Mouse (Mus musculus): ENCODE data around the gene Igf2r. TPM values are rescaled to one million over a fixed set of nuclear protein-coding genes. Genes with fewer than 3 reads are reported as not detected.
A peak's percentile ranks its signal among the peaks of the same experiment; 100 is the strongest.

The Igf2r gene
- total RNA-seq, 2 experiments from 2014 or later = 29.0 to 30.9 TPM

DNA sequence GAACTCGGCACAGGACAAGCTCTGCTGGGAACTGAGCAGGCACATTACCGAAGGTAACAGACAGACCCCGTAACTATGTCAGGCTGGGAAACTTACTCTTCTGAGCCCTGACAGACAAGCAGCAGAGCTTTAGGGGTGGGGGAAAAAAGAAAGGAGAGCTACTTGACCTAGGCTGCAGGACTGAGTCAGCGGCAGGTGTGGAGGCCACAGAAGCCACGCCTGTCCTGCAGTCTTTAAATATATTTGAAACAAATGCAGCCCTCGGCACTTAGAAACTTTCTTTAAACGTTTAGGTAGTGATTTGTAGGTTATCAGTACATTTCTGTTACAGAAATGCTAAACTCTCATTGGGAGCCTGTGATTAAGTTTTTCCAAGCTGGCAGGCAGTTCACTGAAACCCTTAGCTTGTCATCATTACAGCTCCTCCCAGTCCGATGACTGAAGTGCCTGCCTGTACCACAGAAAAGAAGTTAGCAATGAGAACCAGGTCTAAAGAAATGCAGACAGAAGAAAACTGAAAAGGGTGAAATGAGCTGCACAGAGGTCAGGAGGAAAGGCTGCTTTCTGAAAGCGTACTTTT is 18.8 kb downstream of the Igf2r start:
- DNase-seq = no peak

DNA sequence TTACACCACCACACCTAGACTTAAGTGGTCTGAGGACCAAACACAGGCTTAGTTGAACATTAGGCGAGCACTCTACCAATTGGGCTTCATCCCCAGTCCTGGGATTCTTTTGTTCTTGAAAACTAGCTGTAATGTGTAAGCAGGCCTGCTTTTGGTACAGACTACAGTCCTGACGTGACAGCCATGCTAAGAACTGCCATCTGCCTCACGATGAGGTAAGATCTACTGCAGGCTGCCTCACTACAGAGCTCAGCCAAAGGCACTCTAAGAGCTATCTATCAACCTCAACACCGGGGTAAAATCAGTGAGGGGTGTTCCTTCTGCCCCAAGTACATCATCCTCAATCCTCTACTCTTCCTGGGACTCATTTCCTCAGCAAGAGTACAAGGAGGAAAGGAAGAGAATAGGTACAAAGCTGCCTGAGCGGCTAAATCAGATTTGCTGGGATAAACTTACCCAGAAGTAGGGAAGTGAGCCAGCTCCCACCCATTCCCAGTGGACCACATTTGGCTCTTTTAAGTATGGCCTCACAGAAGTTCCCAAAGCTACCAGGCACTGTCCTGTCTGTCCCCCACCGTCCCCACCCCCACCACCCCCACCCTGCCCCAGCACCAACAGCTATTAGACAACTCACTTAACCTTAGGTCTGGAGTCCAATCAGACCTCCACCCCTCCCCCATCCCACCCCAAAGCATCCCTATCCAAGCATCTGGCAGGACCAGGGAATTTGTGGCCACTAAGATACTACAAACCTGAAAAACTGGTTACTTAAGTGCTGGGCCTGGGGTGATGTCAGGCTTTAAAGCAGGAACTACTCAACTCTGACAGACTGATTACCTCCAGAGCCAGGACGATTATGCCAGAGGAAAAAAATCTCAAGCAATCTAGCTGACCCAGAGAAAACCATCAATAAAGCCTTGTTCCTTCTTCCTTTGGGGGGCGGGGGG is 19.8 kb downstream of the Igf2r start:
- DNase-seq = peak in 1 of 2 experiments; percentile 17

DNA sequence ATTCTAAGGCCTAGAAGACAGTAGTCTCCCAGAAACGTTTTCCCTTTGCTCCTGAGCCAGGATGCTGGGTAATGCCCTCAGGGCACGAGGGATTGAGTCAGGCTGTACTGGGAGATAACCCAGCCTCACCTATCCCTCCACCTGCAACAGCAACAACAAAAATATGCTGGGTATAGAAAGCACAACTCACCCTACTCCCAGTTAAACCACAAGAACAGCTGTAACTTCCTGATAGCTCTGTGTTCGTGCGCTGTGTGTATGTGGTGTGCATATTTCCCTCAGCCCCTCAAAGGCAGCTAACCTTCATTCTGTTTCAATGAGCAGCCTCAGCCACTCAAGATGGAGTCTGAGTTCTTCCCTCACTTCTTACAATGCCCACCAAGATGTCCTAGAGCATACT is 23.7 kb downstream of the Igf2r start:
- no peak for DNase-seq

DNA sequence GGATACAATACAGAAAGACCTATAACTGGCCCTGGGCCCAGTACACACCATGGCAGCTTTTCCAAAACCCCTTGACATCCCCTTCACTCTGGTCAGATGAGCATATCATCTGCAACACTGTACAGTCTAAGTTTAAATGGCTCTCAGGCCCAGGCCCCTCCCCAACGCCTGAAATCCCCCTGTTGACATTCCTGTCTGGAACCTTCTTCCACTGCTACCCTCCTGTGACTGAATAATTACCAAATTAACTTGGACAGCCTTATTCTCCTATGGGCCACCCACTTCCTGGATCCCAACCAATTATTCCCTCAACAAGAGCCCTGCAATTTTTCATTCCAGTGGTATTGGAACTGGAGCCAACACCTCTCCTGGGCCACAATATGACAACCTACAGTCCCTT is 25.4 kb downstream of the Igf2r start:
- no peak for DNase-seq

DNA sequence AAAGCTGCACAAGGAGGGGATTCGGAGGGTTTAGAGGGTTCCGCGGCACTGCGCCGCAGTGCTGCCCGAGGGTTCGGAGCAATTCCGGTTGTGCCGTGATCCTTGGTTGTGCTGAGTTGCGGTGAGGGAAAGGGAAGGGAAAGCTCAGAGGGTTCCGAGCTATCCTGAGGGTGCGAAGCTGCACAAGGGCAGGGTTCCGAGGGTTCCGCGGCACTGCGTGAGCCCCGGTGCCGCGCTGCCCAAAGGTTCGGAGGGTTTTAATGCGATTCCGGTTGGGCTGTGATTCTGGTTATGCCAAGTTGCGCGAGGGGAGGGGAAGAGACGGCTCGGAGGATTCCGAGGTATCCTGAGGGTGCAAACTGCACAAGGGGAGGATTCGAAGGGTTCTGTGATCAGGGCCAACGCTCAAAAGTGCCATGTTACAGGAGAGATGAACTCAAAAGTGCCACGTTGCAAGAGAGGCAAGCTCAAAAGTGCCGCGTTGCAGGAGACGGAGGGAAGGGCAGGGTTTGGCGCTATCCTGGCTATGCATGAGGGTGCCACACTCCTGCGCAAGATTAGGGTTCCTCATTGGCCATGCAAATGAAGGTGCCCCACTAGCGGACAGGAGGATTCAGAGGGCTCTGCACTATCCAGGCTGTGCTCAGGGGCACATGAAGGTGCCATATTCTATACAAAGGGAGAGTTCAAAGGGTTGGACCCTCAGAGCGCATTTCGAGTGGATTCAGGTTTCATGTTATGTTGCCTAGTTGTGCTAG is 27.1 kb downstream of the Igf2r start:
- no peak for DNase-seq

DNA sequence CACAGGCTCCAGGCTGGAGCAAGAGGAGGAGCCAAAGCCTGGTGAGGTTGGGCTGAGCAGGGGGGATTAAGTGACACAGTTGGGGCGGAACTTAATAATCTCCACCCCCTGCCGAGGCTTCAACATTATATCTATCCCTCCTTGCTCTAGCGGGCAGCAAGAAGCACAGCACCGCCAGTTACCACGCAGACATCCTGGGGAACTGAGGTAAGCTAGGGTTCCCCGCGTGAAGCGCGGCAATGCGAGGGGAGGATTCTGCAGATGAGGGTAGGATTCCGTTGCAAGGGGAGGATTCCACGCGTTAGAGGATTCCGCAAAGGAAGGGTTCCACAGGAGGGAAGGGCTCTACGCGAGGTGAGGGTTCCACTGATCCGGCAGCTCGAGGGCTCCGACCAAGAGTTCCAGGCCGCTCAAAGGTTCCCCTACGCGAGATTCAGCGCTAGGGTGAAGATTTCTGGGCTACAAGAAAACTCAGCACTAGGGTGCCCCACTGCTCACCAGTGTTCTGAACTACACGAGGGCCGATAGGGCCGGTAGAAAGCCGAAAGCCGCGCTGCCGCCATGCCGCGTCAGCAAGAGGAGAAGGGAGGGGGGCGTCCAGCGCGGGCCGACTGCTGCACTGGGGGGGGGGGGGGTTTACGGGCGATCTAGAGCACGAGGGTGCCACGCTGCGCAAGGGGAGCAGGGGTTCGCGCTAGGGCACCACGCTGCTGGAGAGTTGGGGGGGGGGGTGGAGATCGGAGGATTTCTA is 28.1 kb downstream of the Igf2r start:
- peak in 1 of 2 experiments; percentile 35 for DNase-seq

DNA sequence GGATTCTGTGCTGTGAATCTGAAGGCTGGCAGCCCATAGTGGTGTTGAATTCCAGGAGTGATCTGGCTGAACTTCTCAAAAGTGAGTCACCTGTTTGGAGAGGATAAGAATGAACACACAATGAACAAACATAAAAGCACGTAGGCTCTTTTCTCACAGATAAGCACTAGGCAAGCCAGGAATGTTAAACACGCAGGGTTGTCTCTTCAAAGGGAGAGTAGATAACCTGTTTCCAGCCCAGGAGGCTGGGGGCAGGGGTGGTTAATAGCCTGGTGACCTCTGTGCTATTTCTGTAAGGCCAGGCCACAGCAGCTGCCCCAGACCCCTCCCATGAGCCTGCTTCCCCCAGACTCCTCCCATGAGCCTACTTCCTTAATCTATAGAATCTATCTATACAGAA is 29.1 kb downstream of the Igf2r start:
- DNase-seq = no peak

DNA sequence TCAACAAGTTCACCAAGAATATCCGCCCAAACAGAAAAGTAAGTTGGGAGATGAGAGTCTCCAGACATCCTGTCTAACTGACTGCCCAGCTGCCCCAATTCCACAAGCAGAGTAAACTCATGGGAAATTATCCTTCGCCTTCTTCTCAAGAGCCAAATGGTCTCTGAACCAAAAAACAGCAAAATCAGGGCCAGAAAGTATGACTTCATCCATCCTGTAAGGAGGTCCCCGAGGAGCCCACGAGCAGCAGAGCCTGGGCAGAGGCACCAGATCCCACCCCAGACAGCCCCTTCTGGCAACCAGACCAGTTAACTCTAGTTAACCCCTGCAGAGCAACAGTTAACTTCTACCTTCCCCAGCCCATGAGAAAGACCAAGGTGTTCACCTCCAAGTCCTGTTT is 29.9 kb downstream of the Igf2r start:
- DNase-seq = no peak

DNA sequence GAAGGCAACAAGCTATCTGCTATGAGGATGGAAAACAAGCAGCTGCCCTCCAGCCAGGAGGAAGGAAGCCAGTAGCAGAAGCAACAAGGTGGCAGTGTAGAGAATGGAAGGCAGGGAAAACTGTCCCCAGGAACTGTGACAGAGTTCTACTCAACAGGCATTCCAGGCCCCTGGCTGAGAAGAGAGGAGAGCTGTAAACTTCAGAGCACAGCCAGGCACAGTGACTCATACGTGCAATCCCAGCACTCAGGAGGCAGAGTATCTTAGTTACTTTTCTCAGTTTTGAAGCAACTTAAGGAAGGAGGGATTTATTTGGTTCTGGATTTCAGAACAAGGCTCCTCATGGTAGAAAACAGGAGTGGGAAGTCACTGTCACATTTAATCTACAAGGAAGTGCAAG is 31.5 kb downstream of the Igf2r start:
- DNase-seq = no peak

DNA sequence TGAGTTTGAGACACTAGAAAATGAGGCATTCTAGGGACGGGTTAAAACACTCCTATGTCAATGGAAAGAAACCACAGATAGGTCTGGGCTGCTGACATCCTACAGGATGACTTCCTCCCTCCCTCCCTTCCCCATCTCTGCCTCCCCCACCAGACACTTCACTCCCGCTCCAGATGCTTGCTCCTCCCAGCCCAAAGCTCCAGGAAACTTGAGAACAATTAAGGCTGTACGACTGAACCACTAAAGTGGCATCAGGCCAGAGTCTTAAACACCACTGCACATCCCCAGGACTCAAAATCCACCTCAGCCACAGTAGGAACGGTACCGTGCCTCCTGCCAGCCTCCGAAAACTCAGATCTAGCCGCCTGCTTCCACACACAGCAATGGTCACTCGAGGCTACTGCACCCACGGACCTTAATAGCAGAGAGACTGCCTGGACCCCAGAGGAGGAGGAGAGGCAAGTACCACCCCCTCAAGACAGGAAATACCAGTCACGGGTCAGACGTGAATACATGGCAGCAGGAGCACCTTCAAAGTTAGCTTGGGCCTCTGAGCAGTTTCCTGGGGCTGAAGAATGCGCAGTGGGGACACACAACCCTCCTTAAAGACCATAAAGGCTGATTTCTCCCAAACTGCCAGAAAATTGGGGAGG is 35.1 kb downstream of the Igf2r start:
- no peak for DNase-seq

DNA sequence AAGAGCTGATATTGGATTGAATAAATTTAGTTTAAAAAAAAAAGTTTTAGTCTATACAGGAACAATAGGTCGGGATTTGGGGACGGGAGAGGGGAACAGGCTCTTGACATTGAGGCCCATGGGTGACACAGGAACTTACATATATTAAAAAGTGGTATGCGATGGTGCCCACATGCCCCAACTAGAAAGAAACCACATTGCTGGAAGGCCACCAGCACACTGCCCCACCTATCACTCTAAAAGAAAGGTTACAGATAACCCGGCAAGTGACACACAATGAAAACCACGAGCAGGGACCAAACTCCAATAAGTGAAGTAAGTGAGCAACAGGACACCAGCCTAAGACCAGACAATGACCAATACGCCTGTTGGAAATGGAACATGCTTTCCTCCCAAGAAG is 36.3 kb downstream of the Igf2r start:
- DNase-seq = no peak

DNA sequence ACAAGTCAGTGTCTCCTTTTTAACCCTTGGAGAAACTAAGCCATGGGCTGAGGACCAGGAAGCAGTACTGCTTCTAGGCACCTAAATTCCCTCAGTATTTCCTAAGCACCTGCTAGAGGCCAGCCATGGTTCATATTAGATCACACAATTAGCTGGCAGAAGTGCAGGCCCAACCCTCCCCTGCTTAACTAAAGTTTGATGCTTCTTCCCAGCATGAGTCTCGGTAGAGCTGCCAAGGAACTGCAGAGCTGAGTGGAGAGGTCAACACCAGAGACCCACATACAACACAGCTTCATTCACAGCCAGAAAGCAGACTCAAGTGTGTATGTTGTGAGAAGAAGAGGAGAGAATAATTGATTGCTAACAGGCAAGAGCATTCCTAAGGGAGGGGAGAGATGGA is 40.9 kb downstream of the Igf2r start:
- no peak for DNase-seq

DNA sequence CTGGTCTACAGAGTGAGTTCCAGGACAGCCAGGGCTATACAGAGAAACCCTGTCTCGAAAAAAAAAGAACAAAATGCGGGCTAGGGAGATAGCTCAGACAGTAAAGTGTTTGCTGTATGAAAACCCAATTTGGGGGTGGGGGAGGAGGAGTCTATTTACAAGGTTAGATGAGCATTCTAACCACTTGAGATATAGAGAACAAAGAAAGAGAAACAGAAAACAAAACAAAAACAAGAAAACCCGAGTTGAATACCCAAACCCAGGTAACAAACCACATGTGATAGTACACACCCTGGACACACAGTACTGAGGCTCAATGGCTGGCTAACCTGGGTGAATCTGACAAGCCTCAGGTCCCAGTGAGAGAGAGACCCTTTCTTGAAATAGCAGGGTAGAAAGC is 41.7 kb downstream of the Igf2r start:
- DNase-seq = no peak

DNA sequence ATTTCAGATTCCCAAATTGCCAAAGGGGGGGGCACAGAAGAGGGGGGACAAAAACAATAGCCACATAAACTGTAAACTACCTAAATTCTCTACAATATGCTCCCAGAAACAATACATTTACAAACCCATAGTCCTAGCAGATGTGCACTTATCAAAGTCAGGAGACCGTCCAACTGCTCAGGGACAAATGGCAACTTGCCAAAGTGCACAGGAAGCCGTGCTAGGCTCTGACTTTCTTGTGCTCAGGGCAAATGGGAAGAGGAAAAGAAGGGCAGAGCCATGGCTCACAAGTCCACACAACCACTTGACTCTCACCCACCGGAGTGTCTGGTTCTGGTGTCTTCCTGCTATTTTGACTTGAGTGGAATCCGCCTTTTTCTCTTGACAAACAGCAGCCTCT is 43.6 kb downstream of the Igf2r start:
- no peak for DNase-seq

DNA sequence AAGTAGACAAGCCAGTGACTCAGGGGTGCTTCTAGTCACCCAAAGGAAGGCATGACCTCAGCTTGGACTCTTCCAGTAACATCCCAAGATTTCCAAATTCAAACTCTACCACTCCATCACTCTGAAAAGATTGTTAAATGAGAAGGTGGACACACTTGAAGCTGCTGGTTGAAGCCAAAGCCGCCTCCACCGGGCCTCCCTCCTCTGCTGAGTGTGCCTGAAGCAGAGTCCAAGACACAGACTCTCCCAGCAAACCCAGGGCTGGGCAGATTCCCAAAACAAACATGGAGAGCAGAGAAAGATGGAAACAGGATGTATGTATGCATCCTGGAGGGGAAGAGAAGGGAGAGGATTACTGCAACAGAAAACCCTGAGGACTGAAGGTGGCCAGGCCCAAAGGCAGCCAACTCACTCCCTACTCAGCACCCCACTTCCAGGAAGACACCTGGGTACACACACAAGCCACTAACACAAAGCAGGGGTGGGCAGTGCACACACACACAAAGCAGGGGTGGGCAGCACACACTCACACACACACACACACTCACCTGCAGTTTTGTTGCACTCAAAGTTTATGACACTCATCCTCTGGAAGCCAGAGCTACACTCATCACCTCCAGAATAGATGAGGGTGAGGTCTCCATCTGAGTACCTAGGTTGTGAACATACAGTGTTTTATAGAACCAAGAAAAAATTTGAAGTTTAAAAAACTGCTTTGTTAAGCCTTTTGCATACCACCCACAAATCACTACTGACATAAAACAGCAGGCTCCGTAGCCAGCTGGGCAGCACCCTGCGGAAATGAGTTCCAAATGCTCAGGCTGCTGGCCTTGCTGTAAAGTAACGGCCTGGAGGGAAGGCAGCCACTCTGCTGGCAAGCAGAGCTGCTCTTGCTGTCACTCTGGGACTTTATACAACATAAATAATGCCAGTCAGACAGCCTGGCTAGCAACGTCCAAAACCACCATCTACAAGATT is 44.4 kb downstream of the Igf2r start:
- peak in 1 of 2 experiments; percentile 19 for DNase-seq

DNA sequence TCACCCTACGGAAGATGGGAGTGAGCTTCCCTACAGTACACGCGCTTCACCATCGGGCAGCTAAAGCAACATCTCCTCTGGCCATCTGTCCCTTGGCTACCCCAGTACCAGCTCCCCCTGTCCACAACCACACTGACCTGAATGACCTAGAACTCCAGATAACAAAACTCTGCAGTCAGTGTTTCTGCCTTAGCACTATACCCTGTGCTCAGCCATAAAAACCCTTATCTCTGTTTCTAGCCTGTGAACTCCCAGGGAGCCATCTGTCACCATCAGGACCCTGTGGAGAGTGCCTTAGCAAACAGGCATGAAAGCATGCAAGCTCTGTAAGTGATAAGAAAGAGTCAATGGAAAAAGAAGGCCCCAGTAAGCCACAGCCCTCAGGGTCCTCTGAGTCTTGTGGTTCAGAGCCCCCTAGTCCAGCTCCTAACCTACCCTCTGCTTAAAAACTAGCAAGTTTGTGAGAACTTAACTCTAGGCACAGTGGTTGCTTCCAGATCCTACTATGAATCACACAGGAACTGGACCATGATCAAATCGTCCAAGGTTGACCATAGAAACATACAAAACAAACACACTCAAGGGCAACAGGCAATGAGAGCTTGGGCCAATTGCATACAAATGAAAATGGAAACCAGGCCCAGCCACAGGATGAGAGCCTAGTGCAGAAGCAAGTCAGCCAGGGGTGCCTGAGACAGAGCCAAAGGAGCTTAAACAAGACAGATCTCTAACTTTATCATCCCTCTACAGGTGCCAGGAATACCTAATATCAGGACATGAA is 45.3 kb downstream of the Igf2r start:
- DNase-seq = no peak

DNA sequence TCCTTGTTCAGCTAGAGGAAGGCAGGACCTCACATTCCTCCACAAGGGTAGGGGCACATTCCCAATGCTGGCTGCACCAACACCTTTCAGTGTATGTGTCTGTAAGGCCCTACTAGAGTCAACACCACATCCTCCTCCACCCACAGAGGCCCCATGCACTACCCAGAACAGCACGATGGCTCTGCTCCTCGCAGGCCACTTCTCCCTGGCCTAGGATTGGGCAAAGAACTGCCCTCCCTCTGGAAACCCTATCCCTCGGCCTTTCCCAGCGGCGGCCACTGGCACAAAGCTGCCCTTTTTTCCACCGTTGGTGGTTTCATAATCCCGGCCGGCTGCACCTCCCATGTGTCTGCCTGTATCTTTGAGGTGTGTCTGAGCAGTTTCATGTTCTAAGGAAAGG is 46.8 kb downstream of the Igf2r start:
- no peak for DNase-seq

DNA sequence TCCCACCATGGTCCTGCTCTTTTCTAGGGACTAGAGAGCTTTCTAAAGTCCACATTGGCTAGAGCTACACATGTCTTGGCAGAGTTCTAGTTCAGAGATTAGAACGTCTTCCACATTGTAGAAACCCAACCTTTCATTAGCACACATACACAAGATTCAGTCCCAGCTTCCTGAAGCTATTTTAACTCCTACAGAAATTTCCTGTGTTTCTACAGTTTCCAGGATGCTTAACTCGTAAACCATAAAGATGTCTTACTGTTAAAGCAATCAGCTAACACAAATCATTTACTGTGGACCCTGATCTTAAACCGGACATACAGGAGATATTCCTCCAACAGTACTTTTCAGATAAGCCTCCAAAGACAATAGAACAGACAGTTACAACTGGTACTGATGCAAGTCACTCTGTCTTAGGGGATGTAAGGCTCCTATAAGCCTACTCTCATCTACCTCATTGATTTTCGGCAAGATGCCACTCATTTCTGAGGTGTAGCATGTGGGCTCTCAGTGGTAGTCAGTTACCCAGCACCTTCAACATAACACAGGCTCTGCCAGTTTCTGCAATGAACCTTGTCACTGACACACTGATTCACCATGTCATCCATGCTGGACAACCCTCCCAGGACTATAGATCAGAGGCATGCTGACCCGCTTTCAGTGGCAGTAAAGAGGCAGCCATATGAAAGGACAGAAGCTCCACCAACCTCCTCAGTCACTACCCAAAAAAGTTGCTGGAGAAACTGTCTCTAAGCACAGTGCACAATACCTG is 48.2 kb downstream of the Igf2r start:
- DNase-seq = no peak

DNA sequence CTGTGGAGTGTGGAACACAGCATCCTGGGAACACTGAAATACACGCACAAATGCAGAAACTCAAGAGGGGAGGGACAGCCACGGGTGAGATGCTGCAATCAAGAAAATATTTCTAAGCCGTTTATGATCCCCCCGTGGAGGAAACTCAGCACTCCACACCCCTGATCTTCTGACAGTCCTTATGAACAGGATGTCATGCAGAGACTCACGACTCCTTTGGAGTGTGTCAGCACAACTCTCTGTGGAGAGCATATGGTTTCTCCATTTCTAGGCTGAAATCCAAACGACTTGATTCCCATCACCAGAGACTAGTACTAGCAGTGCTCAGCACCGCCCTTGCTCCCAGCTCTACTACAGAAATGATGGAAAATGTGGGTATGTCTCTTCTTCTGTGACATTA is 51.2 kb downstream of the Igf2r start:
- peak; percentile 16 to 27 for DNase-seq
